Mouse (Mus musculus) embryonic facial prominence, embryonic 14.5 days (tissue): ENCODE results near the gene Rab38. TPM values are rescaled to one million over a fixed set of nuclear protein-coding genes. Genes with fewer than 3 reads are reported as not detected.
A peak's percentile ranks its signal among the peaks of the same experiment; 100 is the strongest.

Experiments used
- ATAC-seq: fragments of 200-750 bp; cut with Nextera tagmentation; 2 replicates; pipeline ENCODE4 v1.8.0; 2017; ENCODE audit warnings: low read depth, moderate number of reproducible peaks, moderate TSS enrichment
- DNase-seq: peaks from one replicate; pipeline ENCODE4 v3.0.0-alpha.2; 2015; ENCODE audit warnings: low spot score
- H3K27ac ChIP-seq: fragments of 300-500 bp; sonication (generic); replicated peaks from 2 replicates; pipeline ENCODE4 v1.5.1; 2014; ENCODE audit warnings: low read depth, mild to moderate bottlenecking, low read length, moderate library complexity
- H3K27me3 ChIP-seq: fragments of 300-500 bp; sonication (generic); replicated peaks from 2 replicates; pipeline ENCODE4 v1.6.1; 2014; ENCODE audit warnings: low read length; ENCODE audit not compliant: control insufficient read depth, insufficient read depth
- H3K36me3 ChIP-seq: fragments of 300-500 bp; sonication (generic); 2 replicates; pipeline ENCODE4 v1.6.1; 2014; ENCODE audit warnings: low read length, mixed read lengths; ENCODE audit not compliant: control insufficient read depth, insufficient read depth
- H3K4me1 ChIP-seq: fragments of 300-500 bp; sonication (generic); 2 replicates; pipeline ENCODE4 v1.6.1; 2014; ENCODE audit warnings: antibody characterized with exemption, low read length; ENCODE audit not compliant: control insufficient read depth, insufficient read depth
- H3K4me2 ChIP-seq: fragments of 300-500 bp; sonication (generic); 2 replicates; pipeline ENCODE4 v1.6.1; 2014; ENCODE audit warnings: low read depth, mild to moderate bottlenecking, low read length, moderate library complexity, mixed read lengths
- H3K4me3 ChIP-seq: fragments of 300-500 bp; sonication (generic); 2 replicates; pipeline ENCODE4 v1.5.1; 2014; ENCODE audit warnings: low read depth, mild to moderate bottlenecking, low read length
- H3K9ac ChIP-seq: fragments of 300-500 bp; sonication (generic); 2 replicates; pipeline ENCODE4 v1.6.1; 2014; ENCODE audit warnings: low read depth, mild to moderate bottlenecking, low read length, moderate library complexity, mixed read lengths
- H3K9me3 ChIP-seq: fragments of 300-500 bp; sonication (generic); 2 replicates; pipeline ENCODE4 v1.6.1; 2016; ENCODE audit warnings: low read length; ENCODE audit not compliant: control insufficient read depth
- WGBS: fragments of 180-500 bp; shearing (Covaris S2); extraction: QIAGEN DNeasy Blood & Tissue Kit; methylation state at CpG from one replicate; pipeline ENCODE4 v1.1.7; 2014; 5-methylcytosine and 5-hydroxymethylcytosine counted together
- polyA plus RNA-seq: library from polyadenylated mRNA; unstranded; fragments of >200 nt; fragmentation: Nextera tagmentation; extraction: Ambion mirVana; gene quantifications from 2 replicates; pipeline ENCODE4 v1.2.1, GENCODE M21; 2014

The Rab38 gene
- polyA plus RNA-seq, 1 experiment from 2014 or later, result 23.2 TPM

GRCm38 (mm10) chr7:88430692-88431084 lies 615 bp downstream of the Rab38 start:
- Histone ChIP-seq H3K4me2 (peak overlapping the region; percentile 89), H3K27me3 (no peaks in the 10 kb centered on the region), H3K9me3 (no peaks in the 10 kb centered on the region), H3K4me3 (peak overlapping the region; percentile 60), H3K9ac (peak overlapping the region; percentile 66), H3K27ac (no peak overlapping the region), H3K4me1 (no peaks in the 10 kb centered on the region), H3K36me3 (no peaks in the 10 kb centered on the region)
- ATAC-seq, result no peak
- 7% methylated on average over 13 of the region's 13 CpGs for WGBS
- no peak for DNase-seq

GRCm38 (mm10) chr7:88440301-88440700 lies 10.2 kb downstream of the Rab38 start:
- H3K4me1 ChIP-seq, result no peaks in the 10 kb centered on the region
- H3K27ac ChIP-seq, result no peak overlapping the region
- no peaks in the 10 kb centered on the region for H3K9me3 ChIP-seq
- no peaks in the 10 kb centered on the region for H3K27me3 ChIP-seq
- ATAC-seq (no peak), DNase-seq (no peak)
- no peak overlapping the region for H3K4me3 ChIP-seq
- H3K4me2 ChIP-seq, result no peak overlapping the region
- H3K9ac ChIP-seq, result no peak overlapping the region
- no peaks in the 10 kb centered on the region for H3K36me3 ChIP-seq

DNA sequence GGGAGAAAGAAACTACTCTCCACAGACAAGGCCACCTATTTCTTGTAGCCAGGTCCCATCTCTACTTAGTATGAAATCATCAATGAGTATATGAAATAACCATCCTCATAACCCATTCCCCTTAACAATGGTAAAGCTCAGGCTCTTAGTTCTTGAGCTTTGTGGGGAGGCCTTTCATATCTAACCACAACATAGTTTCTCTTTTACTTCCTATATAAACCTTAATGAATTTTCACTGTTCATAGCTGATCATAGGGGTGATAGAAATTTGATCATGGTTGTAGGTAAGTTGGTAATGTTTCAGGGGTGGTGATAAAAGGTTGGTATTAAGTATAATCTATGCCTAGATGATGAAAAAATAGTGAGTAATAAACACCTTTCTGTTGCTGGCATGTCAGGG lies 12.6 kb downstream of the Rab38 start:
- no peak overlapping the region for H3K4me2 ChIP-seq
- ATAC-seq (no peak), DNase-seq (no peak)
- H3K36me3 ChIP-seq, result no peaks in the 10 kb centered on the region
- no peaks in the 10 kb centered on the region for H3K4me1 ChIP-seq
- H3K9me3 ChIP-seq, result no peaks in the 10 kb centered on the region
- H3K4me3 ChIP-seq, result no peak overlapping the region
- no peaks in the 10 kb centered on the region for H3K27me3 ChIP-seq
- no peak overlapping the region for H3K27ac ChIP-seq
- no peak overlapping the region for H3K9ac ChIP-seq

DNA sequence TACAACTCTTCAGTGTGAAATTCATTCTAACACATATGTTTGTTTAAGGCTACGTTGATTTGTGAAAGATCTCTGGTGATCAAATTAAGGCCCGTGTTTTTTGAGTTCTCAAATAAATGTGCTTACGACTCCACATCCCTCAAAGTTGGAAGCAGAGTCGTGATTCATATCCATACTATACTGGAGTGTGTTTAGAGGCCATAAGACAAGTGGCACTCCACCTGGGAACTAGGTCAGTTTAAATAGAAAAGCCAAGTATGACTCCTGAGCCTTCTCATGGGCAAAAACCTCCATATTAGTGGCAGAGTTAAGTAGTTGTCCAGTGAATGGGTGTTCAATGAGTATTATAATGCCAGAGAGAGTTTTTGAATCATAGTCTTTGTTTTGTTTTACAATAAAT lies 13.4 kb downstream of the Rab38 start:
- no peak for DNase-seq
- Histone ChIP-seq H3K9ac (no peak overlapping the region), H3K4me1 (no peaks in the 10 kb centered on the region), H3K4me3 (no peak overlapping the region), H3K27me3 (no peaks in the 10 kb centered on the region), H3K9me3 (no peaks in the 10 kb centered on the region), H3K27ac (no peak overlapping the region), H3K36me3 (no peaks in the 10 kb centered on the region), H3K4me2 (no peak overlapping the region)
- no peak for ATAC-seq
- WGBS, result 76% methylated on average over 4 of the region's 4 CpGs

GRCm38 (mm10) chr7:88445320-88445903 lies 15.3 kb downstream of the Rab38 start:
- no peaks in the 10 kb centered on the region for H3K9me3 ChIP-seq

DNA sequence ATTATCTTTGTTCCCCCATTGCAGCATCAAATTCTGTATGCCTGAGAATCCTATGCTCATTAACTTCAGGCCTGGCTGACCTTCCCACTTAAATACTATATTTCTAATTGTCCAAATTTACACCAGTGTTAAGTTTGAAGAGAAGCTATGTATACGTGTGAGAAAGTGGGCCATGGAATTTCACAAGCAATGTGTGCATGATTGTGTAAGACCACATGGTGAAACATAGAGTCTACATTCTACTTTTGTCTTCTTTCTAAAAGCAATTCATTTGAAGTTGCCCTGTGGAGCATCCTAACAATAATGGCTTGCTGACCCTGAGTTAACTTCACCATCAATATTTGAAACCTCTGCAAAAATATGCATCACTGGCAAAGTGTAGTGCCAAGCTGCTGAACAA lies 23.2 kb downstream of the Rab38 start:
- no peak for DNase-seq
- Histone ChIP-seq H3K9ac (no peak overlapping the region), H3K27ac (no peak overlapping the region), H3K4me2 (no peak overlapping the region), H3K36me3 (no peaks in the 10 kb centered on the region), H3K4me1 (no peaks in the 10 kb centered on the region), H3K27me3 (no peaks in the 10 kb centered on the region), H3K4me3 (no peak overlapping the region), H3K9me3 (no peaks in the 10 kb centered on the region)
- ATAC-seq, result no peak
- WGBS, result 79% methylated on average over 1 of the region's 1 CpGs

More at GRCm38 (mm10) chr7:88445320-88445903, 15.3 kb downstream of the Rab38 start:
- Histone ChIP-seq H3K4me3 (no peak overlapping the region), H3K27ac (no peak overlapping the region), H3K27me3 (no peaks in the 10 kb centered on the region), H3K36me3 (no peaks in the 10 kb centered on the region), H3K9ac (no peak overlapping the region), H3K4me2 (no peak overlapping the region), H3K4me1 (no peaks in the 10 kb centered on the region)
- no peak for DNase-seq
- no peak for ATAC-seq
- 61% methylated on average over 2 of the region's 2 CpGs for WGBS

DNA sequence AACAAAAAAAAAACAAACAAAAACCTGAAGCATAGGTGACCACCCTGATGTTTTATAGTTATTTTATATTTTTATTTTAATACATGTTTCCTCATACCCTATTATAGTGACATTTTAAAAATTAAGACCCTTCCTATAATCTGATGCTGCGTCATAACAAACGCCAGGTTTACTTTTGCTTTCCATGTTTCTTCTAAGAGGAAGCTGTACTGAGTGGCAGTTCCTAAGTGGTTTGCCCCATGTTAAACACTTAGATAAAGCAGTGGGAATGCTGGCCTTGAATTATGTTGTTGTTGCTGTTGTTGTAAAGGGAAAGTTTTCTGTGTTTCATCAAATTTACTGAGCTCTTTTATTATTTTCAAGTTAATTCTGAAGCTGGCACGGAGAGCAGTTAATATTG lies 27.8 kb downstream of the Rab38 start:
- Histone ChIP-seq H3K27ac (no peak overlapping the region), H3K4me1 (no peaks in the 10 kb centered on the region), H3K27me3 (no peaks in the 10 kb centered on the region), H3K4me3 (no peak overlapping the region), H3K4me2 (no peak overlapping the region), H3K9ac (no peak overlapping the region), H3K36me3 (no peaks in the 10 kb centered on the region), H3K9me3 (no peaks in the 10 kb centered on the region)
- 82% methylated on average over 3 of the region's 3 CpGs for WGBS
- no peak for ATAC-seq
- no peak for DNase-seq

DNA sequence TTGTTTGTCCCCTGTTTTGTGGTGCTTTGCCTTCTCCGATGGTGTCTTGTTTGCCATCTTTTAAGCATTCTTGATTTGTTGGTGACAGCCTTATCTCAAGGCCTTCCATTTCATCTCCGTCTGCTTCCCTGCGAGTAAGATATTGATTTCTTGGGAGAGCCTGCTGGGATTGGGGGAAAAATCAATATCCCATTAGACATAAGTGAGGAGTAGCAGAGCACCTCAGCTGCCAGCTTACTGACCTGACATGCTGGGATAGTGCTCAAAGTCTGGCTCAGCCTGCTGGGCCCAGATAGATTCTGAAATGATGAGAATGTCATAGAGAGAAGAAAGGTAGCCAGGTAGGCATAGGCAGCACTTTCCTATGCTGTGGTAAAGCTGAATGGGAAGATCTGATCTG lies 37.7 kb downstream of the Rab38 start:
- ATAC-seq (no peak), DNase-seq (no peak)
- no peak overlapping the region for H3K4me2 ChIP-seq
- no peaks in the 10 kb centered on the region for H3K36me3 ChIP-seq
- no peak overlapping the region for H3K9ac ChIP-seq
- H3K27me3 ChIP-seq, result no peaks in the 10 kb centered on the region
- H3K4me1 ChIP-seq, result no peaks in the 10 kb centered on the region
- H3K4me3 ChIP-seq, result no peak overlapping the region
- H3K27ac ChIP-seq, result no peak overlapping the region
- no peaks in the 10 kb centered on the region for H3K9me3 ChIP-seq
- WGBS, result 84% methylated on average over 3 of the region's 3 CpGs

DNA sequence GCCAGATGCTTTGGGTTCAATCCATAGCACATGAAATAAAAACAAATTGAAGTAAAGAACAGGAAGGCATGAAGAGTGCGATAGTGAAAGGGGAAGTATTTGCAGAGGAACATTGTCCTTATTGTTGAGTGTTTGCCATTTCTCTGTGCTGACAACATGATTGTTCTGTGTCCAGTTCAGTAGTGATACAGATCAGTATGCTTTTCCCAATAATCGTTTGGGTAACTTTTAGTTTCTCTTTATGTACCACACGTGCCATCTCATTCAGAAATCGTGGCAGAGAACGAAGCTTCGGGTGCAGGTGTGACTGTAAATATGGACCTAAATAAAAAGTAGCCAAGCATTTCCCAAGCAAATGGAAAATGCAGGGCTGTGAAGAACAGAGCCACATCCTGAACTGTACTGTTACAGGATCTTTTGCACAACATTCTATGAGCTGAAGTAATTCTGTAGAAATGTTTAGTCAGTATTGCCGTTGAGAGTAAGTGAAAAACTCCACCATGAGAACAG lies 52.1 kb downstream of the Rab38 start:
- Histone ChIP-seq H3K4me1 (no peaks in the 10 kb centered on the region), H3K27ac (no peak overlapping the region), H3K9ac (no peak overlapping the region), H3K9me3 (no peaks in the 10 kb centered on the region), H3K4me2 (no peak overlapping the region), H3K27me3 (no peaks in the 10 kb centered on the region), H3K4me3 (no peak overlapping the region), H3K36me3 (no peaks in the 10 kb centered on the region)
- 84% methylated on average over 7 of the region's 7 CpGs for WGBS
- DNase-seq, result no peak
- no peak for ATAC-seq
